Mouse (Mus musculus) brain, embryonic 14.5 days (tissue): ENCODE results near the gene Lrrc49.

Experiments
- CTCF ChIP-seq: fragments of 200-500 bp; IDR thresholded peaks from 2 replicates; pipeline ENCODE4 v1.5.1; 2012; ENCODE audit warnings: inconsistent platforms, mild to moderate bottlenecking, moderate library complexity, borderline replicate concordance; ENCODE audit not compliant: insufficient read depth, insufficient read length; ENCODE audit errors: extremely low read depth
- POLR2A ChIP-seq: fragments of 200-500 bp; IDR thresholded peaks from 2 replicates; pipeline ENCODE4 v1.6.1; 2012; ENCODE audit warnings: mild to moderate bottlenecking, inconsistent platforms, borderline replicate concordance; ENCODE audit not compliant: poor library complexity, insufficient read depth, insufficient read length, severe bottlenecking; ENCODE audit errors: extremely low read depth

DNA sequence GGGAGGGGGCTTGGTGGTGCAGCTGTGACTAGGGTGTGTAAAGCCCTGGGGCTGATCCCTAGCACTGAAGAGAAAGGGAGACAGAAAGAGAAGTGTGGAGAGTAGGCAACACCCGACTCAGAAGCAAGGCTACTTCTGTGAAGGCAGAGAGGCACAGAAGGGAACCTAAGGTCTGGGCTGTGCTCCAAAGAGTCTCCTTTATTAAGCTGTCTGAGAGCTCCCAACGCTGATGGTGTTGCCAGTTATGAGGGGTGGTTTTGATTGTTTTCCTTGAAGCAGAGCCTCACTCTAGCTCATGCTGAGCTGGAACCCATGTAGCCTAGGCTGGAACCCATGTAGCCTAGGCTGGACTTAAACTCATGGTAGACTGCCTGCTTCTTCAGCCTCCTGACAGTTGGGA is 25.0 kb downstream of the Lrrc49 start:
- no peak for TF ChIP-seq CTCF
- no peak for TF ChIP-seq POLR2A
